Mouse (Mus musculus) bone marrow macrophage, adult 2 months (primary cell): ENCODE data around the gene Tmem231.

Experiments
- CTCF ChIP-seq: IDR thresholded peaks from 2 replicates; pipeline ENCODE4 v1.5.1; 2012; ENCODE audit warnings: low read depth, mild to moderate bottlenecking, low read length, moderate library complexity
- POLR2A ChIP-seq: IDR thresholded peaks from 2 replicates; pipeline ENCODE4 v1.6.1; 2012; ENCODE audit warnings: mild to moderate bottlenecking, low read depth, low read length, borderline replicate concordance

- TF ChIP-seq CTCF (no peak), POLR2A (no peak)
Measured at GRCm38 (mm10) chr8:111864648-111865047, 69.0 kb downstream of the Tmem231 start.
